Mouse (Mus musculus): Measurements from ENCODE around the gene Dennd1a. TPM values are rescaled to one million over a fixed set of nuclear protein-coding genes. Genes with fewer than 3 reads are reported as not detected.

Gene Dennd1a
- polyA plus RNA-seq, 1 experiment = 21.6 TPM

GRCm38 (mm10) chr2:38137086-38137485 lies 150.1 kb downstream of the Dennd1a start:
- H3K36me3 ChIP-seq (ENCODE audit: control insufficient read depth, insufficient read depth, low read length) = no peaks in the 10 kb centered on the region
- H3K4me1 ChIP-seq (ENCODE audit: control insufficient read depth, insufficient read depth, low read length) = no peaks in the 10 kb centered on the region
- no peaks in the 10 kb centered on the region for H3K27me3 ChIP-seq (ENCODE audit: control insufficient read depth, insufficient read depth, low read length)
- TF ChIP-seq POLR2A (IDR thresholded peaks at IDR 0.05; ENCODE audit: control insufficient read depth, low read depth, low read length) = no peak
- TF ChIP-seq CTCF (IDR thresholded peaks at IDR 0.05; ENCODE audit: control insufficient read depth, insufficient read depth, insufficient replicate concordance, low read depth, low read length) = no peak
- peak overlapping the region; percentile 86 for H3K4me3 ChIP-seq (ENCODE audit: control insufficient read depth, low read depth, low read length)
- no peak overlapping the region for H3K27ac ChIP-seq (ENCODE audit: control insufficient read depth, insufficient read depth, low read depth, low read length)

DNA sequence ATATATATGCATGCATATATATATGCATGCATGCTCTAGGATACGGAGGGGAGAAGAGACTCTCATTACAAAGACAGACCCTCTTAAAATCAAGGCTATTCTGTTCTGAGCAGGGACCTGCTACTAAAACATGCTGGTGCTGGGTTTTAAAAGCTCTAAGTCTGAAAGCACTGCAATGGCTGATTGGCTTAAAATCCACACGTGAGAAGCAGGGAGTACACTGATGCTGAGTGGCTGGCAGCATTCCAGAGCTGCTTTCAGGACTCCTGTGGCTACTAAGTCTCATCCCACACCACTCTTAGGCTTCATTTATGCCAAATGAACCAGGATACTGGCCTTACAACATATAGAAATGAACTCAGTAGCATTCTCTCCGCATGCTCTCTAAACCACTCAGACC lies 151.8 kb downstream of the Dennd1a start:
- no peak overlapping the region for H3K27ac ChIP-seq (ENCODE audit: control insufficient read depth, insufficient read depth, low read depth, low read length)
- H3K27me3 ChIP-seq (ENCODE audit: control insufficient read depth, insufficient read depth, low read length) = no peaks in the 10 kb centered on the region
- H3K36me3 ChIP-seq (ENCODE audit: control insufficient read depth, insufficient read depth, low read length) = no peaks in the 10 kb centered on the region
- H3K4me3 ChIP-seq (ENCODE audit: control insufficient read depth, low read depth, low read length) = no peak overlapping the region
- TF ChIP-seq POLR2A (IDR thresholded peaks at IDR 0.05; ENCODE audit: control insufficient read depth, low read depth, low read length) (no peak), CTCF (IDR thresholded peaks at IDR 0.05; ENCODE audit: control insufficient read depth, insufficient read depth, insufficient replicate concordance, low read depth, low read length) (no peak)
- H3K4me1 ChIP-seq (ENCODE audit: control insufficient read depth, insufficient read depth, low read length) = no peaks in the 10 kb centered on the region; the same call in 1 of the 2 replicates

DNA sequence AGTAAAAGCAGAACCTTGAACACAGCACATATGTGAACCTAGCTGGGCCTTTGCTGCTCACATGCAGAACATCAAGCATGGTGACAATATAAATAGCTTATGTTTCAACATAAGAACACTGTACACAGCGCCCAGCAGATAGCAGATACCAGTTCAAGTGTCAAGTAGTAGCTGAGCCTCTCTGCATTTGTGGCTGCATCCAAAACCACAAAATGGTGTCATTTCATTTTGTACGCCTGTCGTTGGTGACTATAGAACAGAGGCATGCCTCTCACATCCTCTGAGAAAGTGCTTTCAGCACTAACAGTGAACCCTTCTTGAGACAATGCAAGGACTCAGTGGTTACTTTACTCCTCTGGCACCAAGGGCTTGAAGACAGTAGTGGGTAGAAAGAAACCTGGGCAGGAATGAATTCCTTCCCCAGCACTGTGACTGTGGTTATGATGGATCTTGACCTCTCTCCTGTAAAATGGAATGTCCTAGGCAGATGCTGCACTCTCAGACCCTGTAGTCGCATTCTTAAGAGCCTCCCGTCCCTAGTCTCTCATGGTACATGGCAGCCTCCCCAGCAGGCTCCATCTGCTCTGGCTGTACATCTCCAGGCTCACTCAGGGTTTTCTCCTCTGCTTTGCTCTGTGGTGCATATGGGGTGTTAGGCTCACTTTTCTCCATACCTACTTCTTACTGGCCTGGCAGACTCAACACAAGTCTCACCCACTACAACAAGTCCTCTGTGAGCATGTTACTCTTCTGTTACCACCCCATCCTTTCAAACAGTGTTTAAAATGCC lies 154.0 kb downstream of the Dennd1a start:
- H3K4me1 ChIP-seq (ENCODE audit: control insufficient read depth, insufficient read depth, low read length) = no peaks in the 10 kb centered on the region; the same call in 1 of the 2 replicates
- no peaks in the 10 kb centered on the region for H3K36me3 ChIP-seq (ENCODE audit: control insufficient read depth, insufficient read depth, low read length)
- no peak overlapping the region for H3K4me3 ChIP-seq (ENCODE audit: control insufficient read depth, low read depth, low read length)
- H3K27ac ChIP-seq (ENCODE audit: control insufficient read depth, insufficient read depth, low read depth, low read length) = no peak overlapping the region
- TF ChIP-seq POLR2A (IDR thresholded peaks at IDR 0.05; ENCODE audit: control insufficient read depth, low read depth, low read length) (no peak), CTCF (IDR thresholded peaks at IDR 0.05; ENCODE audit: control insufficient read depth, insufficient read depth, insufficient replicate concordance, low read depth, low read length) (no peak)
- H3K27me3 ChIP-seq (ENCODE audit: control insufficient read depth, insufficient read depth, low read length) = no peaks in the 10 kb centered on the region

DNA sequence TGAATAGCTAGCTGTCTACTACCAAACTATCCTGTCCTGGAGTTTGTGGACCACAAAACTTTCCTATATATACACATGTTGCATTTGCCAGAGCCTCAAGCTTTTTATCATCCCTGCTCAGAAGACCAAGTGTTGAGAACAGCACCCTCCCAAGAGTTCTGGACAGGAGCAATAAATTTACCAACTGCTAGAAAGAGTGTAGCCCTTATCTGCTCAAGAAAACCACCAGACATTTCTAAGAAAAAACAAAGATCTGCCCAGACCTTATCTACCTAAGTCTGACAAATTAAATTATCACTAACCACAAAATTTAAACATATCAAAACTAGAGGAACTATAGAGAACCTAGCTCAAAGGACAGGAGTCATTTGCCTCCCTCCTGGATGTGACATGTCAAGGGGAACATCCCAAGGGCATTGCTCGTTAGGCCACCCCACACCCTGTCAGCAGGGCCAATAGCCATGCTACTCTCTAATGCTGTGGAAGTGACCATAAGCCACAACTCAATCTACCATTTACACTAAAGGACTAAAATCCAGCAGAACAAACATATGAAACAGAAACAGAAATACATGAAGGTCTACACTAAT lies 154.9 kb downstream of the Dennd1a start:
- Histone ChIP-seq H3K27ac (ENCODE audit: control insufficient read depth, insufficient read depth, low read depth, low read length) (no peak overlapping the region), H3K4me3 (ENCODE audit: control insufficient read depth, low read depth, low read length) (no peak overlapping the region), H3K27me3 (ENCODE audit: control insufficient read depth, insufficient read depth, low read length) (no peaks in the 10 kb centered on the region), H3K4me1 (ENCODE audit: control insufficient read depth, insufficient read depth, low read length) (no peaks in the 10 kb centered on the region; the same call in 1 of the 2 replicates), H3K36me3 (ENCODE audit: control insufficient read depth, insufficient read depth, low read length) (no peaks in the 10 kb centered on the region)
- no peak for TF ChIP-seq CTCF (IDR thresholded peaks at IDR 0.05; ENCODE audit: control insufficient read depth, insufficient read depth, insufficient replicate concordance, low read depth, low read length)

GRCm38 (mm10) chr2:38131538-38131937 lies 155.7 kb downstream of the Dennd1a start:
- TF ChIP-seq POLR2A (IDR thresholded peaks at IDR 0.05; ENCODE audit: control insufficient read depth, low read depth, low read length) (no peak), CTCF (IDR thresholded peaks at IDR 0.05; ENCODE audit: control insufficient read depth, insufficient read depth, insufficient replicate concordance, low read depth, low read length) (no peak)
- Histone ChIP-seq H3K27me3 (ENCODE audit: control insufficient read depth, insufficient read depth, low read length) (no peaks in the 10 kb centered on the region), H3K36me3 (ENCODE audit: control insufficient read depth, insufficient read depth, low read length) (no peaks in the 10 kb centered on the region), H3K4me3 (ENCODE audit: control insufficient read depth, low read depth, low read length) (no peak overlapping the region), H3K27ac (ENCODE audit: control insufficient read depth, insufficient read depth, low read depth, low read length) (no peak overlapping the region), H3K4me1 (ENCODE audit: control insufficient read depth, insufficient read depth, low read length) (no peaks in the 10 kb centered on the region; the same call in 1 of the 2 replicates)

DNA sequence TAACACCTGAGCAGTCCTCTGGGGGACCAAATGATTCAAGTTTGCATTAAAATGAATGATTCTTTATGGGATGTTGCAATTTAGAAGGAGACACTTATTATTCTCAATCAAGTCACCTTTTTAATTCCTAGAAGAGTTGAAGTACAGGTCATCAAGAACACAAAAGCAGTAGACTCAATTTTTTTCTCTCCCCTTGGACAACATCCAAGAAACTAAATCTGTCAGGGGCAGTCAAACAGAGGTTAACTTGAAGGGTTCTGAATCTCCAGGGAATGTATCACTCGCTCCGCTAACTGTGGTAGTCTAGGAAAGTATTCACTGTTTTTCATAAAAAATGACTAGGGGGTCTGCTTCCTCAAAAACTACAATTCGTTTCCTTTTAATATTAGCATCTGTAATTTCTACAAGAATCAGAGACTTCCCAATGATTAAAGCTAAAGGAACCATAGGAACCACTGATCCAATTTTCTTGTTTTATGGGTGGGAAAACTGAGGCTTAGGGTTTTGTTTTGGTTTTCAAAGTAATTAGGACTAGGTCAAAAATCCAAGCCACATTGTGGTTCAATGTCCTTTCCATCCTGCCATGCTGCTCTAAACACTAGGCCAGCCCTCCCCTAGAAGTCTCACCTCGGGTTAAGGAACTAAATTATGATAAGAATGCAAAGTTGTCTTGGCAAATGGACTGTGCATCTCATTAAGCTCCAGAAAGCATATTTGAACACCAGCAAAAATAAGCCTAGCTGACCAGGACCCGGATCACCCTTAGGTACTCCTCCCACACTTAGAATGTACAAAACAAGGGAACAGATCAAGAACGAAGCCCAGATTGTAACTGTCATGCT lies 157.0 kb downstream of the Dennd1a start:
- Histone ChIP-seq H3K36me3 (ENCODE audit: control insufficient read depth, insufficient read depth, low read length) (no peaks in the 10 kb centered on the region; the same call in 1 of the 2 replicates), H3K27ac (ENCODE audit: control insufficient read depth, insufficient read depth, low read depth, low read length) (no peak overlapping the region), H3K4me1 (ENCODE audit: control insufficient read depth, insufficient read depth, low read length) (no peaks in the 10 kb centered on the region; the same call in 1 of the 2 replicates), H3K27me3 (ENCODE audit: control insufficient read depth, insufficient read depth, low read length) (no peaks in the 10 kb centered on the region), H3K4me3 (ENCODE audit: control insufficient read depth, low read depth, low read length) (no peak overlapping the region)
- no peak for TF ChIP-seq CTCF (IDR thresholded peaks at IDR 0.05; ENCODE audit: control insufficient read depth, insufficient read depth, insufficient replicate concordance, low read depth, low read length)
- no peak for TF ChIP-seq POLR2A (IDR thresholded peaks at IDR 0.05; ENCODE audit: control insufficient read depth, low read depth, low read length)

DNA sequence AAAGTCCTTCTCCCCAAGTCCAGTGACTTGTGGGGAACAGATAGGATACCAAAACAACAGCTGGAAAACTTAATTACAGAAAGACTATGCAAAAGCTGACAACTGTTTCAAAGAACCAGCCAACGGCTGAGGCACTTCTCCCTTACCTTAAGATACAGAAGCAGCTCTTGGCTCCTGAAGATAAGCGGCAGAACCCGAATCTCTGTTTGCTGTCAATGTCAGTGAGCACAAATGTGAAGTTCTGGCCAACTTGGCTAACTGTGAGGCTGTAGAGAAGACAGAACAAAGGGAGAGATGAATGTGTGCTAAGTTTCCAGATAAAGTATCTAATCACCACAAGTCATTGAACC lies 160.8 kb downstream of the Dennd1a start:
- no peak for TF ChIP-seq CTCF (IDR thresholded peaks at IDR 0.05; ENCODE audit: control insufficient read depth, insufficient read depth, insufficient replicate concordance, low read depth, low read length)
- no peak for TF ChIP-seq POLR2A (IDR thresholded peaks at IDR 0.05; ENCODE audit: control insufficient read depth, low read depth, low read length)

More for the DNA sequence above, 160.8 kb downstream of the Dennd1a start:
- no peak overlapping the region for H3K27ac ChIP-seq (ENCODE audit: control insufficient read depth, insufficient read depth, low read depth, low read length)
- no peaks in the 10 kb centered on the region for H3K27me3 ChIP-seq (ENCODE audit: control insufficient read depth, insufficient read depth, low read length)
- no peaks in the 10 kb centered on the region; the same call in 1 of the 2 replicates for H3K4me1 ChIP-seq (ENCODE audit: control insufficient read depth, insufficient read depth, low read length)
- H3K4me3 ChIP-seq (ENCODE audit: control insufficient read depth, low read depth, low read length) = no peak overlapping the region
- H3K36me3 ChIP-seq (ENCODE audit: control insufficient read depth, insufficient read depth, low read length) = no peaks in the 10 kb centered on the region; the same call in 1 of the 2 replicates
